Mouse (Mus musculus): Measurements from ENCODE around the gene Luc7l2.
"Not testable (repeated sequence)": the region's sequence is repeated elsewhere in the genome, so short reads cannot be mapped to it uniquely, and the experiment has no call there.

The Luc7l2 gene

DNA sequence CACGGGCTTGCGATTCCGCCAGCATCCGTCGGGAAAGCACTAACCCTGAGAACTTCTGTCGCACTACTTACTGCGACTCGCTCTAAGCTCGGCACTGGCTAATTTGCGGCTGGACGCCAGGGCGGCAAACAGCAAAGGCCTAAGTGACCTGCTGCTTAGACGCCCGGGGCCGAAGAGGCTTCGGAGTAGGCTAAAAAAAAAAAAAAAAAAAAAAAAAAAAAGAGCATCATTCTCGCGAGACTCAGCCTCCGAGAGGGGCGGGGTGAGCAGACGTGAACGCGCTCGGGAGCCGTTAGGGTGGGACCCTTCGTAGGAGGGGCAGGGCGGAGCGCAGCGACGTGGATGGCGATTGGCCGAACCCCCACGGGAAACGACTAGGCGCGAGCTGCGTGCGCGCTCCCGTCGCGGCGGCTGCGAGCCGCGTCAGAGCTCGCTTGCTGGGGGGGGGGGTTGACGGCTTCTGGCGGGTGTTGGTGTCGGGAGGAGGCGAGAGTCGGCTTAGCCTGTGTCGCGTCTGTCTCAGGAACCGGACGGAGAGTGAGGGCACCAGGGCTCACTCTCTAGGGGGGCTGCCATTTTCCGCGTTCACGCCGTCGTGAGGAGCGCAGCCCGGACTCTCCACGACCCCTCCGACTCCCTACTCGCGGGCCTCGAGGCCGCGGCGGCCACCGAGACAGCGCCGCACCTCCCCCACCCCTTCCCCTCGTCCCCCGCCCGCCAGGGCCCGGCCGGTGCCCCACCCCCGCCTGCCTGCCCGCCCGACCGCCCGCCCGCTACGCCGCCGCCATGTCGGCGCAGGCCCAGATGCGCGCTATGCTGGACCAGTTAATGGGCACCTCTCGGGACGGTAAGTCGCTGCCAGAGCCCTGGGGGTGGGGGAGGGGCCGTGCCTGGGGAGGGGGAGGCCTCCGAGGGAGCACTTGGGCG lies at the start of gene Luc7l2:
Gene Luc7l2, plus strand, starts transcription at position 273 of the 927 bp plus-strand sequence.
- DNase-seq (ENCODE audit: low read depth, low spot score) = peak; percentile 99

DNA sequence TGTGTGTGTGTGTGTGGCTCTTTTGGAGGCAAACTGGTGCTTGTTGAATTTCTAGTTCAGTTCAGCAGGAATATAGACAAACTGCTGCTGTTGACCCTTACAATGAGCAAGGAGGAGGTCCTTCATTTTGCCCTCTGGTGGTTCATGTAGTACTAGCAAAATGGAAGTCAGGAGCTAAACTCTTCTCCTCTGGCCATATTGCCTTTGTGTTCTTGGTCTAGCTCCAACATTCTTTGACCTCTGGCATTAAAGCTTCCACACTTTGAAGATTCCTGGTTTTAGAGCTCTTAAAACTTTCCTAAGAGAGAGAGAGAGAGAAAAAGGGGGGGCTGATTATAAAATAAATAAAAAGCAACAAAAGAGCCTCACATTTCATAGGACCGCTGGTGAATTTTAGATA lies 39.0 kb upstream of the Luc7l2 start:
- DNase-seq (ENCODE audit: low read depth, low spot score) = no peak

DNA sequence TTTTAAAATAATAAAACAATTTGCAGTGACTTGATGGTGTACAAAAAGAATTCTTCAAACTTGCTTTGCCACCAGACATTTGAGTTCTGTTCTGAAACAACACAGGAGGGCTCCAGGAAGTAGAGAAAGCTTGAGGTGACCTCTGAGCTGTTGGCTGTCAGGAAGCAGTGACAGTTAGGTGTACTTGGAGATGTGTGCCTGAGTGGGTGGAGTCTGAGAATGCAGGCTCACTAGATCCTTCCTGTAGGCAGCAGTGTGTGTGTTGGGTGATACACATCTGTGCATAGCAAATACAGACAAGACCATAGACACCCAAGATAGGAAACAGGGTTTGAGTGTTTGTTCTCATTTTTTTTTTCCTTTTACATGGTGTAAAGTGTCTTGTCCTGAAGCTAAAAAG lies 38.3 kb upstream of the Luc7l2 start:
- DNase-seq (ENCODE audit: low read depth, low spot score) = no peak

DNA sequence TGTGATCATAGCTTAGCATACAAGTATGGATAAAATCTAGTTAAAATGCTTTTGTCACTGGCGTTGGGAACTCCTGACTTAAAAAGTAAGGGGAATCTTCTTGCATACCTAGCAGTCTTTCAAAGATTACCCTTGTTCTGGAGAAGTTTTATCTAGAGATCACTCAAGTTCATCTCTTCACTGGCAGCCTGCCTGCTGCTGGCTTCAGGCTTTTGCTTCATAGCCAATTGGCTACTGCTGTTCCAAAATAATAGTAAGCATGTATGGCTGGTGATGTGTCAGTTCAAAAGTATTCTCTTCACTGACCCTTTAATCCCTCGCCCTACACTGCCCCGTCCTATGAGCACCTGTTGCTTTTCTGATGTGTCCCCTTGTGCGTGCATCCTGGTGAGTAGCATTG lies 35.9 kb upstream of the Luc7l2 start:
- DNase-seq (ENCODE audit: low read depth, low spot score) = no peak

DNA sequence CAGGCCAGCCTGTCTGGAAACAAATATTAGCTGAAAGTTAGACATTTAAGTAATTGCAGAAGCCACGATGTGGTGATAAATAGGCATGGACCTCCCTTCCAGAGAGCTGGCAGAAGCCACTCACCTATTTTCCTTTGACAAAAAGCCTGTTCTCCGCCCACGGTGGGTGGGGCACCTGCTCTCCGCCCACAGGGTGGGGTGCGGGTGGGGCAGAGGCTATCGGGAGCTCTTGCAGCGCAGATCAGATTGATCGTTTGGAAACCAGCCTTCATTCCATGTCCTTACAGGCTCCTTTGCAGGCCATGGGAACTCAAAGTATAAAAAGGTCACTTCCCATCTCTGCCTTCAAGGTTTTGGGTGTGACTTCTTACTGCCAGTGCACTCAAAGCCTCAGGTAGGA lies 27.3 kb upstream of the Luc7l2 start:
- no peak for DNase-seq (ENCODE audit: low read depth, low spot score)

DNA sequence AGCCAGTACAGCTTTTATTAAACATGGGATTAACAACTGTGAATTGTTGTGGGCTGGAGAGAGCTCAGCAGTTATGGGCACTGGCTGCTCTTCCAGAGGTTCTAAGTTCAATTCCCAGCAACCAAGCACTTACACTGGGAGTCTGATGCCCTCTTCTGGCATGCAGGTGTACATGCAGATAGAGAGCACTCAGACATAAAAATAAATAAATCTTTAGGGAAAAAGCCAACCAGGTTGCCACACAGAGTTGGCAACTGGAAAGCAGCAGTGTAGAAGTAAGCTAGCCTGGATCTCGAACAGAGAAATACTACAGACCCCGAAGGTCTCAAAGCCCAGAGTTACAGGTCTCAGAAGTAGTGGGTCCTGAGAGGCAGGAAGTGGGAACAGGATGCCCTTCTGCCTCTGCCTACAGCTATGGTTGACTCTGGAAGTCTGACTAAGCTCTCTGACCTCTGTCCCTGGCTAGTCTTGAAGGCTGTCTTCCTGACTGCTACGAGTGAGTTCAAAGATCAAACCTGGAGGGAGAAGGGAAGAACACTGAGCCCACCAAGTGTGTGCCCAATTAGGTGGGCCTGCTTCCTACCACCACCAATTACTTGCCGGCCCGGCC lies 19.8 kb upstream of the Luc7l2 start:
- peak; percentile 24 for DNase-seq (ENCODE audit: low read depth, low spot score)

DNA sequence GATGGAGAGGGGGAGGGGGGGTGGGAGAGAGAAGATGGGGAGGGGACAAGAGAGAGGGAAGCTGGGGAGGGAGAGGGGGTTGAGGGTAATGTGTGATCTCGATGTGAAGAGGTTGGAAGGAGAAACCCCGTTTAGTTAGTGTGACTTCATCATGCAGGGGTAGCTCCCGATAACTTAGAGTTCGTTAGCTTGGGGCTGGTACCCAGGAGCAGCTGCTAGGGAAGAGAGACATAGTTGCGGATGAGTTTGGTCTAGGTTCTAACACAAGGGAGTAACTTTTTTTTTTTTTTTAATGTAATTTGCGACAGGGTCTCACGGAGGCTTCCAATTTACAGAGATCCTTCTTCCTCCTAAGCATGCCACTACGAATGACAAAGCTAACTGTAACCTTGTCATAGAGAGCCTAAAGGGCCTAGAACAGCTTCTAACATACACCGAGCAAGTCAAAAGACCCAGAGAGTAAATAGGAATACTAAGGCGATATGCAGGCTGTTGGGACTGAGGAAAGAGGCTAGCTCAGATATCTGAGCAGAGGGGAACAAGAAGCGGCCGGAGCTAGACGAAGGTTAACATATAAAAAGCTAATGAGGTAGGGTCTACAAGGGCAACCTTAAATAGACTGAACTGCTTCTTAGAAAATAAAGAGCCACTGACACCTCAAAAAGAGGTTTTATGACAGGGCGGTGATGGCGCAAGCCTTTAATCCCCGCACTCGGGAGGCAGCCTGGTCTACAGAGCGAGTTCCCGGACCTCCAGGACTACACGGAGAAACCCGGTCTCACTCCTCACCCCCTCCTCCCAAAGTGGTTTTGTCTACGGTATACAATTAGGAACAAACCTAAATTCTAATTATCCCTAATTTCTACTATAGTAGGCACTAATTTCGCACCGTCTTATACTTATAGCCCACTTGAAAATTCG lies 18.4 kb upstream of the Luc7l2 start:
- peak; percentile 9 for DNase-seq (ENCODE audit: low read depth, low spot score)

DNA sequence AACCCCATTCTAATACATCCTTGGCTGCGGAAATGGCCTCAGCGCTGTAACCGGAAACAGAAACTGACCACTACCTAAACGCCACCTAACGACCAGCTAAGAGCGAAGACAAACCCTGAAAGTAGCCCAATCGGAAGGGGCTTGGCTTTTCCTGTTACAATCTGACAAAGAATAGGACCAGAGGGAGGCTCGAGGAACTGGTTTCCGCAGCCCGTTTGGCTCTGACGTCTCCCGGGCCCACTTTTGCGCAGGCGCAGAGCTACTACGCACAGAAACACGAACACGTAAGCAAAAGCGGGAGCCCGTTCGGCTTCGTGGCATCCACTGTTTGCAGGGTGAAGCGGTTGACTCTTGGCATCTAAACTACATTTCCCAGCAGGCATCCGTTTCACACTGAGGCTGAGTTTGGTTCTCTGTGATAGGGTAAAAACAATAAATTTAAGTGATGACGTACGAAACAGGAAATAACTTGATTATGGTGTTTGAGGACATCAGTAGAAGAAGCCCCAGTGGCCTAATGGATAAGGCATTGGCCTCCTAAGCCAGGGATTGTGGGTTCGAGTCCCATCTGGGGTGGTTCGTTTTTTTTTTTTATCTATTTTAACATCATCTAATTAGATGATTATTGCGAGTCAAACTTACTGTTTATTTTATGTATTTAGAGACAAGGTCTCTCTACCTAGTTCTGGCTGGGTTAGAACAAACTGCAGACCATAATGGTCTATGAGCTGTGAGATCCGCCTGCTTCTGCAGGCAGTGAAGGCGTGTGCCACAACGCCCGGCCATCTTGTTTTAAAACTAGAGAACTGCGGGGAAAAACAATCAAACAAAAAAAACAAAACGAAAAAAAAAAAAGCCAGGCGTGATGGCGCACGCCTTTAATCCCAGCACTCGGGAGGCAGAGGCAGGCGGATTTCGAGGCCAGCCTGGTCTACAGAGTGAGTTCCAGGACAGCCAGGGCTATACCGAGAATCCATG lies 17.4 kb upstream of the Luc7l2 start, which contains the start of gene Fmc1:
Gene Fmc1, plus strand, starts transcription at position 75 of the 978 bp plus-strand sequence.
- peak; percentile 99 for DNase-seq (ENCODE audit: low read depth, low spot score)

DNA sequence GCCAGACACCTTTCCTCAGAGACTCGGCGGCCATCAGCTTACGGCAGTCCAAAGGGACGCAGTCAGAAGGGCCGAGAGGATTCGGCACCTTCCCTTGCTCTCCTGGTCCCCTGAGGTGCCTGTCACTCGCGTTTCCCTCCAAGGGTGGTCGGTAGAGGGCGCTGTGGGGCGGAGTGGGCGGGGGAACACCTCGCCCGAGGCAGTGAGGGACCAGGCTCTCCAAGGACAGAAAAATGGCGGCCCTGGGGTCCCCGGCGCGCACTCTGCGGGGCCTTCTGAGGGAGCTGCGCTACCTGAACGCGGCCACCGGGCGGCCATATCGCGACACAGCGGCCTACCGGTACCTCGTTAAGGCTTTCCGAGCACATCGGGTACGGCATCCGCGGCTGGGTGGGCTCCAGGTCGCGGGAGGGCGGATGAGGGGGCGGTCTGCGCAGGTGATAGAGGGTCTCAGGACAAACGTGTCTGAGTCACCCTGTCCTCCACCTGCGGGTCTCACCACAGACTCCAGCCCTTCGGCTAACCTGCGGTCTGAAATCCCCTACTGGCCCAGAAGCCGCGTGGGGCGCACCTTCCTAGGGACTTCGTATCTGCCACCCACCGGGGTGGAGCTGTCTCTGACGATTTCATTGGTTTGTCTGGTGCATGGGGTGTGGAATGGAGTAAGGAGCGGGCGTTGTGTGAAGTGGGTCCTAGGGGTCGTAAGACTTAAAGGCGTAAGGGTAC lies 16.3 kb upstream of the Luc7l2 start:
- peak; percentile 97 for DNase-seq (ENCODE audit: low read depth, low spot score)

DNA sequence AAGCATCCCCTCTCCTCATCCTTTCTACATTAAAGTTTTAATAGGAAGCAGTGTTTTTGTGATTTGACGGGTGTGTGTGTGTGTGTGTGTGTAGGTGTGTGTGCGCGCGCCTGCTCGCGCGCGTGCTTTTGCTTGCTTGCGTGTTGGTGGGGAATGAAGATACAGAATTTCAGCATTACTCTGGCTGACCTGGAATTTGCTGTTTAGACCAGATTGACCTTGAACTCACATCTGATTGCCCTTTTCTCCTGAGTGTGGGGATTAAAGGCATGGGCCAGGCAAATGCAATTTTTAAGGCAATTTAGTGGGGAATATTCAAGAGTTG lies 15.8 kb upstream of the Luc7l2 start:
- DNase-seq (ENCODE audit: low read depth, low spot score) = no peak

DNA sequence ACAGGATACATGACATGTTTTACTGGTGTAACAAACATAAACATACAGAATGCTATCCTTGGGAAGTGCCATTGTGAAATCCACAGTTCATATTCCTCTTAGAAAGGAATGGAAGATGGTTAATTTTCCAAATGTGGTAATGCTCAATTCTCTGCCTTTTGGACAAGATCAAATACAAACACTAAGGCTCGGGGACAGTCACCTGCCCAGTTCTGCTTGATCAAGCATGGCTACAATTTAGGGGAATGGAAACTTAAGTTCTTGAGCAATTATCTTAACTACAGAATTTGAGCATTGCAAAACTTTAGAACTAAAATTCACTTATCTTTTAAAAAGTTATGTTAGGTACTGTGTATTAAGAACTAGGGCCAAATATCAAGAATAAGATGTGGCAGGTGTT lies 15.3 kb upstream of the Luc7l2 start:
- no peak for DNase-seq (ENCODE audit: low read depth, low spot score)

DNA sequence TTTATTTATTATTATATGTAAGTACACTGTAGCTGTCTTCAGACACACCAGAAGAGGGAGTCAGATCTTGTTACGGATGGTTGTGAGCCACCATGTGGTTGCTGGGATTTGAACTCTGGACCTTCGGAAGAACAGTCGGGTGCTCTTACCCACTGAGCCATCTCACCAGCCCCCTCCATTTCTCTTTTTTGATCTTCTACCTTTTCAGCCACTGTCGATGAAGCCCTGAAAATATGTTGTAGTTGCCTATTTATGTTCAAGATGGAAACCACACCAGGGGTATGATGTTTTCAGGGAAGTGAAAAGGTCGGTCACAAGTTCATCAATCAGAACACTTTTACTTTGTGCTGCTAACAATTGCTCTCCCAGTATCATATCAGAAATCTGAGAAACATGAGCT lies 7.0 kb upstream of the Luc7l2 start:
- not testable (repeated sequence) for DNase-seq (ENCODE audit: low read depth, low spot score)

DNA sequence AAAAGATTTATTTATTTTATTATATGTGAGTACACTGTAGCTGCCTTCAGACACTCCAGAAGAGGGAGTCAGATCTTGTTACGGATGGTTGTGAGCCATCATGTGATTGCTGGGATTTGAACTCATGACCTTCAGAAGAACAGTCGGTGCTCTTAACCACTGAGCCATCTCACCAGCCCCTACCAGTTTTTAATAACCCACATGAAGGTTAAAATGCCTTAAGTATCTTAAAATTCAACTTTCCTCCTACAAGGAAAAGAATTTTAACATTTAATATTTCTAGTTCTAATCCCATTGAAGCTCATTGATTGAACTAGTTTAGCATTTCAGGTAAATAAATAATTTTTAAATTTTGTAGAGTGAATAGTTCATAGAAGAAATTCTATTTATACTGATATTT lies 4.1 kb upstream of the Luc7l2 start:
- not testable (repeated sequence) for DNase-seq (ENCODE audit: low read depth, low spot score)

DNA sequence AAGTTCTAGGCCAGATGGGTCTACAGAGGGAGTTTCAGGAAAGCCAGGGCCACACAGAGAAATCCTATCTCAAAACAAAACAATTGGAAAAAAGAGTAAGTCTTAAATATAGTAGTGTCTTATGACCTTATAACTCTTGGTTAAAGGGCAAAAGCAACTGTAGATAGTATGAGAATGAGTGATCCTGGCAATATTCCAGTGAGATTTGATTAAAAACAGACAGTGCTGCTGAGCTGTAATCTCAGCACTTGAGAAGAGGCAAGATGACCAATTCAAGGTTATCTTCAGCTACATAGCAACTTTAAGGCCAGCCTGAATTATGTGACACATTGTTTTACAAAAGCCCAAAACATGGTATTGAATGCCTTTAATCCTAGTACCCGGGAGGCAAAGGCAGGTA lies 3.4 kb upstream of the Luc7l2 start:
- DNase-seq (ENCODE audit: low read depth, low spot score) = no peak

DNA sequence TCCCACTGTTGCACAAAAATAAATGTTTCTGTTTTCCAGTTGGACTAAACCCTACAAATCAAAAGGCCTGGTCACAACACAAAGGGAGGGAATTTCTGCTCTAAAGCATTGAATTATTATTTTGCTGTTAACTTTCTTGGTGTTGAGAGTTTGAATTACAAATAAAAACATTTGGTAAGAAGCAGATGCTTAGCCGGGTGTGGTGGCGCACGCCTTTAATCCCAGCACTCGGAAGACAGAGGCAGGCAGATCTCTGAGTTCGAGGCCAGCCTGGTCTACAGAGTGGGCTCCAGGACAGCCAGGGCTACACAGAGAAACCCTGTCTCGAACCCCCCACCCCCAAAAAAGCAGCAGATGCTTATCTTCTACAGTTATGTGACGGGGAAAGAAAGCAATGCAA lies 2.5 kb upstream of the Luc7l2 start:
- DNase-seq (ENCODE audit: low read depth, low spot score) = not testable (repeated sequence)

DNA sequence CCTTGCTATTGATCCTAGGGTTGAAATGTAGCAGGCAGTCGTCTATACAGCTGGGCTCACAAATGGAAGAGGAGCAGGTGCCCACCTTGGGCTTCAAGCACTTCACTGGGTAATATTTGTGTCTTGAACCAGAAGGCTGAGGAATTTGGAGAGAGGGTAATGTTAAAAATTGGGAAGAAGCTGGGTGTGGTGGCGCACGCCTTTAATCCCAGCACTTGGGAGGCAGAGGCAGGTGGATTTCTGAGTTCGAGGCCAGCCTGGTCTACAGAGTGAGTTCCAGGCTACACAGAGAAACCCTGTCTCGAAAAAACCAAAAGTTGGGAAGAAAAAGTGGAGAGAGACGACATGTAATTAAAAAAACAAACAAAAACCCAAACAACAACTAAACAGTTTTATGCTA lies 1.3 kb upstream of the Luc7l2 start:
- DNase-seq (ENCODE audit: low read depth, low spot score) = not testable (repeated sequence)

DNA sequence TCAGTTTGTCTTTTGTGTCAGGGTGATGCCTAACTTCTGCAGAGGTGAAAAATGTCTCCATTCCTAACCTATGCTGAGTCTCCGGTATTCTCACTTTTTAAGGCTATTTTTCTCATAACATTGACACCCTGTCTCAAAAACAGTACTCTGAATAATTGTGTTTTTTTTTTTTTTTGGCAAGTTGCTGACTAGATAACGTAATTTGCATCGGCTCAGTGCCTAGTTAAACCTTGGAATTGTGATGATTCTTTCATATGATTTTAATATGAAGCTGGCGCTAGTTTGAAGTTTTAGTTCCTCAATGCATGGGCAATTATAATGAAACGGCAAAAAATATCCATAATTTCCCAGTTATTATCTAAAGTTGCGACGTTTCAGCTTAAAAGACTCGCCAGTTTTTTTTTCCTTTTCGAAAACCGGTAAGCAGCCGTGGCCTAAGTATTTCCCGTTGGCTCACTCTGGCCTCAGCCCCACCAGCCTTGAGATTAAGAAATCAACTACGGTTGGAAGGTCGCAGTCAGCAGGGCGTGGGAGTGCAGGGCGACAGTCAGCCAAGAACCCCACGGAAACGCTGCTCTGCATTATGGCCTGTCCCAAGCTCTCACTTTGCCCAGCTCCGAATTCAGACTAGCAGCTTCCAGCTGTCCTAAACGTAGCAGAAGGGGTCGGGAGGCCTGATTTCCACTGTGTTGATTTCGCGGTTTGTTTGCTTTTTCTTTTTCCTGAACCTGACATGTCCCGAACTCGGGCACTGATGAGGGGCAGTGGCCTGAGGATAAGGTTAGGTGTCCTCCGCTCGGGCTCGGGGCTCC lies 678 bp upstream of the Luc7l2 start:
- DNase-seq (ENCODE audit: low read depth, low spot score) = no peak

DNA sequence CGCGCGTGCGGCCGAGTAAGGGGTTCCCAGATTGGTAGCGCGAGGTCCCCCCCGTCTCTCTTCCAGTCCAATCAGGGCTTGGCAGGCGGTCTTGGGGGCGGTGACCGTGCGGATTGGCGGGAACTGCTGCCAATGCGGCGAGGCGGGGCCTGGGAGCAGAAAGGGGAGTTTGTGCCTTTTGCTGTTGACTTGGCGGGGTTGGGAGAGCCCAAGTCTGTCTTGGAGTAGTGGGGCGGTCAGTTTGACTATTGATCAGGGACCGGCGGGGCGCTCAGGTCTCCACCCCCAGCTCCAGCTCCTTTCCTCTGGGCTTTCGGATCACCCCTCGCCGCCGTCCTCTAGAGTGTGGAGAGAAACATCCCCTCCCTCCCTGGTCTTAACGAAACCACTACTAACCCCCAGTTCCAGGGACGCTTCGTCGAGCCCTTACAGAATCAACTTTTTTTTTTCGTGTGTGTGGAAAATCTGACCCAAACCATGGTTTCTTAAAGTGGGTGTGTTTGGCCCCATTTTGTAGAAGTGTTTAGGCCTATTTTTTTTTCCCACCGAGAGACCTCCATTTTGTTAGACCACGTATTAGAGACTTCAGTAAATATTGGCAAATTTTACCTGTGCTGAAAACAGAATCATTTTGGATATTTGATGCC lies 978 bp downstream of the Luc7l2 start:
- DNase-seq (ENCODE audit: low read depth, low spot score) = peak; percentile 93

DNA sequence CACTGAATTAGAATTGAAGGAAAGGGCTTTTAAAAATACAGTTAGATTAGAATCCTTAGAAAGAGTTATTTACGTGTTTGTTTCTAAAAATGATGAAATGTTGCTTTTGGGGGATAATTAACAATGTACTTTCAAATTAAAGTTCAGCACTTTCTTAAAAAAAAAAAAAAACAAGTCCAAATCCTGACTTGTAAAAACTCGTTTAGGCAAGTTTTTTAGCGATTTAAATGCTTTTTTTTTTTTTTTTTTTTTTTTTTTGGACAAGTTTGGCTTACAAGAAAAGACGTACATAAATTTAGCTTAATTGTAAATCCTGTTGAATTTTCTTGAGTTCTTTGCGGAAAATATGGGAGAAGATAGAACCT lies 1.5 kb downstream of the Luc7l2 start:
- no peak for DNase-seq (ENCODE audit: low read depth, low spot score)
